ENCODE assay signal across 8 mouse cellular contexts in the genomic region with DNA sequence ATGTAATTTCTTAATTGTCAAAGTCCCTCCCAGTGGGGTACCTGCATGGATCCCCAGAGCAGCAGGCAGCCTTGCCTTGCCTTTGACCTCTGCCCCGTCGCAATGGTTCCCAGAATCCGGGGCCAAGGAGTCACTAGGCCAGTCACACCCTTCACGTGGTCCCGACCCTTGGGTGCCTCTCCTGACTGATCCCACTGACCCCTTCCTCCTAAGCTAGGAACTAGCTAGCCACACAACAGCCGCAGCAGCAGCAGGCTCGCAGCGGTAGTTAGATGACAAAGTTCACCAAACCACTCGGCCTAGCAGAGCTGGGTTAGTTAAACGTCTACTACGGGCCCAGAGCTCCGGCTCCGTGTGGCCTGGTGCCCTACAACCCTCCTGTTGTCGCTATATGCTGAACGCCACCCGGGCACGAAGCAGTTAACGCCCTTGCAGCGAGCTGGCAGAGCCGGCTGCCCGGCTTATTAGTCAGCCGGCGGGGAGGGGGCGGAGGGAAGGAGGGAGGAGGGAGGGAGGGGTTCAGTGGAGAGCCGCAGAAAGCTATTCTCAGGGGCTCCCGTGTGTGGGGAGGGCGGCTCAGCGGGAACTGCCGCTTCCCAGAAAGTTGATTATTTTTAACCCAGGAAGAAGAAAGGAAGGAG.
DNase-seq lines count a peak whose midpoint lies in the region; ATAC-seq and TF ChIP-seq lines count a peak whose summit lies in the region.

No protein-coding gene starts in this region.

- H3K4me1 ChIP-seq in G1E (ENCODE audit: insufficient read depth, low read depth, low read length), result peaks cover 19% of the 10 kb centered on the region
- peaks cover 77% of the 10 kb centered on the region for H3K4me1 ChIP-seq in forebrain, embryonic 15.5 days
- H3K4me1 ChIP-seq in neural tube, embryonic 15.5 days, result peaks cover 78% of the 10 kb centered on the region

- intact Hi-C loops in heart, postnatal 25 days (cut with DNase I), result loop anchor here (5.0 kb wide), 1 partner anchor 122 kb away; a partner anchor contains a TSS

- H3K9ac ChIP-seq in forebrain, embryonic 15.5 days (replicated peaks), result peak overlapping the region; percentile 56
- H3K9ac ChIP-seq in neural tube, embryonic 15.5 days (replicated peaks), result peak overlapping the region; percentile 39

- H3K4me2 ChIP-seq in forebrain, embryonic 15.5 days (replicated peaks), result peak overlapping the region; percentile 67
- H3K4me2 ChIP-seq in neural tube, embryonic 15.5 days, result peak overlapping the region; percentile 59

- no peak for TF ChIP-seq CTCF in G1E (IDR thresholded peaks at IDR 0.05; ENCODE audit: low read depth, low read length)

- H3K9me3 ChIP-seq in G1E (replicated peaks), result no peaks in the 10 kb centered on the region
- no peaks in the 10 kb centered on the region for H3K9me3 ChIP-seq in forebrain, embryonic 15.5 days
- no peaks in the 10 kb centered on the region for H3K9me3 ChIP-seq in neural tube, embryonic 15.5 days (replicated peaks)

- no peaks in the 10 kb centered on the region for H3K36me3 ChIP-seq in G1E (replicated peaks)
- no peaks in the 10 kb centered on the region for H3K36me3 ChIP-seq in forebrain, embryonic 15.5 days
- no peaks in the 10 kb centered on the region for H3K36me3 ChIP-seq in neural tube, embryonic 15.5 days

- H3K4me3 ChIP-seq in G1E (ENCODE audit: low read depth, low read length), result peak overlapping the region; percentile 39; the same call in 1 of the 2 replicates
- peak overlapping the region; percentile 36 for H3K4me3 ChIP-seq in forebrain, embryonic 15.5 days
- peak overlapping the region; percentile 27 for H3K4me3 ChIP-seq in neural tube, embryonic 15.5 days (replicated peaks)

- H3K27ac ChIP-seq in forebrain, embryonic 15.5 days (replicated peaks), result peak overlapping the region; percentile 99
- H3K27ac ChIP-seq in neural tube, embryonic 15.5 days (replicated peaks), result peak overlapping the region; percentile 98

- peak; percentile 43 for DNase-seq in G1E (ENCODE audit: low spot score)
- peak; percentile 83 for DNase-seq in cerebellum, adult 11 months
- peak; percentile 72 for DNase-seq in heart, postnatal 25 days (ENCODE audit: low spot score)
- peak; percentile 73 to 88 for DNase-seq in layer of hippocampus, adult 18-20 months (ENCODE audit: low spot score in 2 of 2)
- peak; percentile 86 to 90 for DNase-seq in lung, adult 18-20 months
- peak; percentile 63 for DNase-seq in urinary bladder, postnatal 10 days (ENCODE audit: low spot score)

- no peak for ATAC-seq in G1E (ENCODE audit: extremely low read depth, insufficient number of reproducible peaks, low FRiP score, poor library complexity, severe bottlenecking)
- ATAC-seq in forebrain, embryonic 15.5 days (replicated peaks), result peak; percentile 33
- ATAC-seq in neural tube, embryonic 15.5 days (ENCODE audit: low FRiP score), result peak; percentile 70

- WGBS in forebrain, embryonic 15.5 days, result under 1% methylated on average over 28 of the region's 29 CpGs
- under 1% methylated on average over 25 of the region's 29 CpGs for WGBS in neural tube, embryonic 15.5 days

- peaks cover 84% of the 10 kb centered on the region for H3K27me3 ChIP-seq in G1E (ENCODE audit: insufficient read depth, low read length)
- no peaks in the 10 kb centered on the region for H3K27me3 ChIP-seq in forebrain, embryonic 15.5 days
- H3K27me3 ChIP-seq in neural tube, embryonic 15.5 days (replicated peaks), result no peaks in the 10 kb centered on the region
